Mouse (Mus musculus) erythroblast, adult 5-6 weeks (primary cell): ENCODE results near the gene Rxfp2. TPM values are rescaled to one million over a fixed set of nuclear protein-coding genes. Genes with fewer than 3 reads are reported as not detected.

Experiments
- ATAC-seq: replicated peaks from 2 replicates; pipeline ENCODE4 v1.8.0; 2016; ENCODE audit warnings: moderate number of reproducible peaks, mild to moderate bottlenecking, moderate TSS enrichment, inconsistent platforms; ENCODE audit not compliant: poor library complexity, low FRiP score, severe bottlenecking
- total RNA-seq, 2 experiments: library from RNA; stranded (forward) in 1 of 2; stranded (reverse) in 1 of 2; fragments of 150-400 nt in 1 of 2; fragments of 200-764, 138-1000 nt in 1 of 2; gene quantifications; 2 replicates each; pipeline versions ENCODE4 v1.2.3 to v1.2.4; 2015 to 2017; ENCODE audit warnings: low replicate concordance in 2 of 2

Rxfp2 gene
- total RNA-seq (2015; ENCODE audit: low replicate concordance) (not detected in 2 replicates), total RNA-seq (2017; ENCODE audit: low replicate concordance) (not detected in 2 replicates)

DNA sequence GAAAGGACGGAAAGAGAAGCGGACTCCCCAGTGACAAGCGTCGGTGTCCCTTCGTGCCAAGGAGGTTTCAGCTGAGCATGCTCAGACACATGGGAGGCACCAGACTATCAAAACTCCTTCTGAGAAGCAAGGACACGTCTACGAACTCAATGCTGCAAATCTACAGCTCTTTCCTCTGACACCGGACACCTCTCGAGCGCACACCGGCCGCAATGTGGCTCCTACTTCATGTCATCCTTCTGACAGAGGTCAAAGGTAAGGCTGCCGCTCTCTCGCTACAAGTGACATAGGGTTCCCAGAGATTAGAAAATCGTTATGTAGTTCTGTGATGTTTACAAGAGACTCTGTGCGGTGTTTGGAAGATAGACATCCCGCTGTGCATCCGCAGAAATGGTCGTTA, at the start of gene Rxfp2:
Gene Rxfp2, plus strand, starts transcription at position 20 of the 400 bp plus-strand sequence.
- ATAC-seq = no peak

DNA sequence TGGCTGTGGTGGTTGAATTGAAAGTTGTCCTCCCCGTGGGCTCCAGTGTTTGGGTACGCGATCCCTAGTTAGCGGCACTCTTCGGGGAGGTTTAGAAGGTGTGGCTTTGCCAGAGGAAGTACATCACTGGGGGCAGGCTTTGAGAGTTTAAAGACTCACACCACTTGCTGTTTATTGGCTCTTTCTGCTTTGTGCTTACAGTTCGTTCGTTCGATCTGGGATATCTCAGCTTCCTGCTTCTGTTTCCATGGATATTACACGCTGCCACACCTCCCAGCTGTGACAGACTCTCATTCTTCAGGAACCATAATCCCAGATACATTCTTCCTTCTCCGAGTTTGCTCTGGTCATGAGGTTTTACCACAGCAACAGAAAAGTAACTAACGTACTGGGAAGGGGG, 48.2 kb upstream of the Rxfp2 start:
- no peak for ATAC-seq

DNA sequence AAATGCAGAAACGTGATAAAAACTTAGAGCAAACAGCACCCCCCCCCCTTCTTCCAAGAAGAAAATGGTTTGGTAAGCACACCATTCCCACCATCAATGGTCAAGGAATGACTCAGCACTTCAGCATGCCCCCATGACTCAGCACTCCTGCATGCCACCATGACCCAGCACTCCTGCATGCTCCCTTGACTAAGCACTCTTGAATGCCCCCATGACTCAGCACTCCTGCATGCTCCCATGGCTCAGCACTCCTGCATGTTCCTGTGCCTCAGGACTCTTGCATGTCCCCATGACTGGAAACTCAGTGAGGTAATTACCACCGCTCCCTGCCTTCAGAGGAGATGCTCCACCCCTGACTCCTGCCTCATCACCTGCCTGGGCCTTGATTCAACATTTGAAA, 41.4 kb upstream of the Rxfp2 start:
- ATAC-seq = no peak

DNA sequence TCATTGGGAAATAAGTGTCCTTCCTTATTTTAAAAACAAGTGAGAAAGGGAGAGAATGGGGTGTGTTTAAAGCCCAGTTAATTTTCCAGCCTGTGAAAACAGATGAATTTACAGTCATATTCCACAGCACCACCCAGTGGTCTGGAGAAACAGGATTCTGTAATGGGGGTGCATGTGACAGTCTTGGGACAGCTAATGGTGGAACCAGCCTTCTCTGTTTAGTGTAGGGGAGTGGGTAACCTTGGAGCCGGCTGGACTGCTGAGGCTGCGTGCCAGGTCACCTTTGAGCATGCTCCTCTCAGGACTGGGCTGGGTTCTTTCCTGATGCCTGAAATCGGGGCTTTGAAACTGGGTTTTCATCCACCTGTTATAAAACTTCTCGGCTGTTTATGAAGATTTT, 34.9 kb upstream of the Rxfp2 start:
- no peak for ATAC-seq

DNA sequence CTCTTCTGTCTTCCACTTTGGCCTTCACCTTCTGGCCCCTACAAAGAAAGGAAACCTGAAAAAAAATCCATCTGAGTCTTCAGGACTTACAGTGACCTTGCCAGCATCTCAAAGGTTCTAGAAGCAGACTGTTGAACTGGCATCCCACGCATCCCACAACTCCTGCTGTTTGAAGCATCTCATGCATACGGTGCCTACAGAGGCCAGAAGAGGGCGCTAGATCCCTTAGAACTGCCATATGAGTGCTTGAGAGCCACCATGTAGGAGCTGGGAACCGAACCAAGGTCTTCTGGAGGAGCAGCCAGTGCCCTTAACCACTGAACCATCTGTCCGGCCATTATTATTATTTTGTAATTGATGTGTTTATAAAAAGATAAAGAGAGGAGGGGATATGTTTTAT, 23.9 kb upstream of the Rxfp2 start:
- ATAC-seq = no peak

DNA sequence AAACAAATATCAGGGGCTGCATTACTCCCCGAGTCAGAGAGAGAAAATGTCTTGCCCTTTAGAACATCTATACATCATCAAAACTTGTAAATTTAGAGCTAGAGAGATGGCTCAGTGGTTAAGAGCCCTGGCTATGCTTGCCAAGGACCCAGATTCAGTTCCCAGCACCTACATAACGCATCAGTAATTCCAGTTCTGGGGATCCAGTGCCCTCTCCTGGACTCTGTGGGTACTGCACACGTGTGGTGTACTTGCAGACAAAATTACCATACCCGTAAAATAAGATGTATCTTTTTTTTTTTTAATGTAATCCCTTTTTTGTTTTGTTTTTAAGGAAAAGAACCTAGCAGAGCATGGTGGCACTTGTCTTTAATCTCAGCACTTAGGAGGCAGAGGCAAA, 21.9 kb upstream of the Rxfp2 start:
- ATAC-seq = no peak

DNA sequence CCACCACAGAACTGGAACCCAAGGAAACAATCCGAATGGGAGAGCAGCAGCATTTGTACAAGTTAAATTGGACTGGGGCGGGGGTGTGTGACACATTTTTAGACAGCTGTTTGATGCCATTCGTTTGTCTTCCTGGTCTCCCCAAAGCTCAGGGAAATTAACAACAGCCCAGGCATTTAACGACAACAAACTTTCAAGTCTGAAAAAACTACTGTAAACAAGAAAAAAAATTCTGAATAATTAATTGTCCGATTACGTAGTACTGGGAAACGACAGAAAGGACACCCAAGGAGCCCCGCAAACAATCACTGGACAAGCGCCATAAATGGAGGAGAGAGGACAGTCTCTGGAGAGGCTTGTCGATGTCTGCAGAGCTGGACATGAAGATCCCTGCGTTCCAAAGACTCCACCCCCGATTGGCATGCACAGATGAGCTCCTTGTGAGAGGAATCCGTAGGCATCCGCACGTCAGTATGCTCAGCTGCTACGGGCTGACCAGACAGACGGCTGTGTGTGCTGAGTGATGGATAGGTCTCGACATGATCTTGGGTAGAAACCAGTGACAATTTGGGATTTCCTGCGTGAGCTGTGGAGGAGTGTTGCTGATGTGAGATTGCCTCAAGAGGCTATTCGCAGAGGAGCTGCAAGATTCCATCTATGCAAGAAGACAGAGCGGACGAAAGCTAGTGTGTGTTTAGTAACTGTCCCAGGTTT, 21.0 kb upstream of the Rxfp2 start:
- no peak for ATAC-seq

DNA sequence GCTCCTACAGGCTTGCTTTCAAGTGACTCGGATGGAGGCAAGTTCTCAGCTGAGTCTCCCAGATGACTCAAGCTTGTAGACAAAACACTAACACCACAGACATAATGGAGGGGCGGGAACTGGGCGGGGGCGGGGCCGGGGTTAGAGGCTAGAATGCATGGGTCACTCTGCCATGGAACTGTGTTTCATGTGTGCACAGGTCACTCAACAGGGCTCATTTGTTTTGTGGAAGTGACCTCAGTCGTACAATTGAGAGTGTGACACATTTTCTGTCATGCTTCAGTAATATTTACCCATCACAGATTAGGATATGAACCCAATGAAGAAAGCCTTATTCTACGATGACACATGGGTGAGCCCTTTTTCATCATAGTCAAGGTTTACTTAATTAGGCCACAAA, 20.2 kb upstream of the Rxfp2 start:
- ATAC-seq = no peak

DNA sequence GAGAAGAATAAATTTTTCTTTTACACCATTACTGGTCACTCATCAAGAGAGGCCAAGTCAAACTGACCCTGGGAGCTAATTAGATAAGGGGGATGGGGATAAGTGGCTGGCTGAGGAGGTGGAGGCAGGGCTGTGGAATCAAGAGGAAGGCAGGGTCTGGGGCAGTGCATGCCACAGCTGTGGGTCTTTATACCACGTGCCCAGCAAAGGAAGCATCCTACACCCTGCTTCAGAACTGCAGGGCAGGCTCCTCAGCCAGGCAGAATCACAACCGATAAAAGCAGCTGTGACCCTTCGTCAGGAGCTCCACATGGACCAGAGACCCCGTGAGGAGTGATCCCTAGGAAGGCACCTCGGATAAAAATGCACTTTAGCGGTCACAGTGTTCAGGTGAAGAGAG, 13.1 kb upstream of the Rxfp2 start:
- no peak for ATAC-seq

DNA sequence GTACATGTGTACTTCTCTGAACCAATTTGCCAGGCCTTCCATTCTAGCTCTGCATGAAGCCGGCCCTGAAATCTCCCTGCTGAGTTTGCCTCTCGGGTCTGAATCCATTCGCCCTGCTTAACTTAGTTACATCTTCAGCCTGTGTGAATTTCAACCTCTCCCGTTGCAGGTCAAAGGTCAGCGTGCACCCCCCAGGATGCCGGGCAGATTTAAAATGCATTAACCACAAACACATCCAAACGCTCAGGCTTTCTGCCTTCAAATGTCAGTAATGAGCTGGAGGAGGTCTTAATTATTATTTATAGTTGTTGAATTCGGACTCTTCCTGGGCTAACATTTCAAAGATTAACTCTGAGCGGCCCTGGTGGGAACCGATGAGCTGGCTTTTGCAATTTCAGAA, 1.6 kb upstream of the Rxfp2 start:
- no peak for ATAC-seq

DNA sequence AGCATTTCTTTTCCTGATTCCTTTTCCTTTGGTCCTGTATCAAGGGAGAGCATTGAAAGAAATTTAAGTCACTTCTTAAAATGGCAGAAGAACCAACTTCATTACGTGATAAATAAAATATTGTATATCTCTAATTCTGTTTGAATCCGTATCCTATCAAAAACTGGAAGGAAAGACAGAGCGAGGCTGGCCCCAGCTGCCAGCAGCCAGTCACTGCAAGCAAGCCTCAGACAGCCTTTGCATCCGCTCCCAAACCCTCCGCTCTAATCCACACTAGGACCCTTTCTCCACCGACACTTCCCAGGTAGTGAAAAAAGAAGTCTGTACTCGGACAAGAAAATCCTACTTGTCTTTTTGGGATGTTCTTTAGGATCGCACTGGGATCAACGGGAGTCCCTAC, 803 bp upstream of the Rxfp2 start:
- ATAC-seq = no peak

DNA sequence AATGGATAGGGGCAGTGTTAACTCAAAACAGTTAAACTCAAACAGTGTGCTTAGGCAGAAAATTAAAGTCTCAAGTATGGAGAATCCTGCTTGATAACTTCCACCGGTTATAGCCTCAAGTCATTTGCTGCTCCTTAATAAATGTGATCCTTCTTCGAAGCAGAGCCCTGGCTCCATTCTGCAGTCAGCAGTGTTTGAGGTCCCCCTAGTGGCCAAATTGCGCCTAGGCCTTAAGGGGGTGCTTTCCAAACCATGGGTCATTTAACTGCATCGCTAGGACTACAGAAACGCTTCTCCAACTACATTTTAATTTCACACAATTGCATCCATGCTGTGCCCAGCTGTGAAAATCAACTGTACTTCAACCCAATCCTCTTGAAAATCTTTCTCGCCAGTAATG, 2.4 kb downstream of the Rxfp2 start:
- ATAC-seq = no peak

DNA sequence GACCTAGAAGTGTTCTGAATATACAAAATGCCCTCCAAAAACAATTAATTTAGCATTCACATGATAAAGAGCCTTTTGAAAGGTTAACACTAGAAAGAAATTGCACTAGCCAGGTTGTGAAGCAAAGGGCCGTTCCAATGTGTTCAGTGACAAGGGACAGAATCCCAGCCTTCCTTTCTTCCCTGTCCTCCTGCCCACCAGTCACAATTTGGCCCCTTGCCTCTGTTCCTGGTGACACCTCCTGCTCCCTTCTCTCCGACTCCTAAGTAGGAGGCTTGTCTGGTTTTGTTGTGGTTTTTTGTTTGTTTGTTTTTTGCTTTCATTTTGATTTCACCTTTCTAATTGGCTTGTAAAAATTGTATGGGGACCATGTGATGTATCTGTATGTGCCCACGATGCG, 3.3 kb downstream of the Rxfp2 start:
- no peak for ATAC-seq

DNA sequence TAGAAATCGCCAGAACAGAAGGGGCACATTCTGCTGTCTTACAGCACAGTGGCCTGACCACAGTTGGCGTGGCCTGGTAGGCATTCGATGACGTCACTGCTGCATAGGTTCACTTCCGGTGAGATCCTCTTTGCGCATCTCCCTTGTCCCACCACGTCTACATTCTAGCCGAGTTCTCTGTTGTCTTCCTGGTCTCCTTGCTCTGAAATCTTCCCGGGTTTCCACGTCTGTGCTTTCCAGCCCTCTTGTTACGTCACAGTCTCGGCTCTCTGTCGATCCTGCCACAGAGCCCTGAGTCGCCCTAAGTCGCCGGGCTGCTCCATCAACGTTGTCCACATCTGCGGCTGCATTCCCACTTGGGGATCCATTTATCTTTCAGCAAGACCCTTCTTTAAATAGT, 4.1 kb downstream of the Rxfp2 start:
- ATAC-seq = no peak

DNA sequence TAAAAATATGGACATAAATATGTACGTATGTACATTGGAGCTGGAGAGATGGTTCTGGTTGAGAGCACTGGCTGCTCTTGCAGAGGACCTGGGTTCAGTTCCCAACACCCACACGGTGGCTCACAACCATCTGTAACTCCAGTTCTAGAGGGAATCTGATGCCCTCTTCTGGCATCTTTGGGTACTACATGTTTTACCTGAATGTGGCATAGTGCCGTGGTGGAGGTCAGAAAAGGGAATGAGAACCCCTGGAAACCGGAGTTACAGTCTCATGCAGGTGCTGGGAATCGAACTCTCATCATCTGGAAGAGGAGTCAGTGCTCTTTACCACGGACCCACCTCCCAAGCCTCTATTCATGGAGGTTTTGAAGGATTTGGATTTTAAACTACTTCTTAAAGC, 5.0 kb downstream of the Rxfp2 start:
- ATAC-seq = no peak

DNA sequence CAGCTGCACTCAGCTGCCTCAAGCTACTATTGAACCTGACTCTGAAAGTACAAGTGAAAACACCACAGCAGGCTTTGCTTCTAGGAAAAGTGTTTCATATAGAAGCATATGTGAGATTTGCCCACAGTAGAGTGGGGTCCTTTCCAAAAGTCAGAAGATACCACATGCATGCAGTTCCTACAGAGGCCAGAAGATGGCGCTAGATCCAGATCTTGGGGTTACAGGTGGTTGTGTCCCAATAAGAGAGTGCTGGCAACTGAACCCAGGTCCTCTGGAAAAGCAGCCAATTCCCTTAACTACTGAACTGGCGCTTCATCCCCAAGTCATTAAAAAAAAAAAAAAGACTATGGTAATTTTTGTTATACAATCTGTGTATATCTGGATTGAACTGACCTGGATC, 5.7 kb downstream of the Rxfp2 start:
- ATAC-seq = no peak

DNA sequence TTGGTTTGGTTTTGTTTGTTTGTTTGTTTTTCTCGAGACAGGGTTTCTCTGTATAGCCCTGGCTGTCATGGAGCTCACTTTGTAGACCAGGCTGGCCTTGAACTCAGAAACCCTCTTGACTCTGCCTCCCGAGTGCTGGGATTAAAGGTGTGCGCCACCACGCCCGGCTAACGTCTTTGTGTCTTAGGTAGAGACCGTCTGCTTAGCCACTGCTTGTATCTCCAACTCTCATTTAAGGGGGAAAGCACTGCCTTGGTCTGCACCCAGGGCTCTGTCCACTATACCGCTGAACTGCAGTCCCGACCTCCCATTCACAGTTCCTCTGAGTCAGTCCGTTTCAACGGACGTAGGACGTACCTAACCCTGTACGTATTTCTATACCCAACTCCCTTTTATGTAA, 6.4 kb downstream of the Rxfp2 start:
- no peak for ATAC-seq

DNA sequence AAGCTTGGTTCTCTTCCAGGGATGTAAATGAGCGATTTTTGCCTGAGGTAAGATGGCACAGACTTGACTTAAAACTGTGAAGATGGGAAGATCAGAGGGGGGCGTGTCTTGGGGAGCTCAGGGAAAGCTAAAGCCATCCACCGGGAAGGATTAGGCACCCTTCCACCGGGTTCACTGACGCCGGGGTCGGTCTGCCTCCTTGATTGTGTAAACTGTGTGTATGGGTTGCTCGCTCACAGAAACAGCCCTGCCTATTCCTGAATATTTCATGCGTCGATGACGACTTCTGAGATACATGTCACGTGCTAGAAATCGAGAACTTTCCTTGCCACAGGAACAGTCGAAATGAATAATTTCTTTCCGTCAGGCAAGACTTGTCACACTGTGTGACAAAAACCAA, 6.9 kb downstream of the Rxfp2 start:
- no peak for ATAC-seq

DNA sequence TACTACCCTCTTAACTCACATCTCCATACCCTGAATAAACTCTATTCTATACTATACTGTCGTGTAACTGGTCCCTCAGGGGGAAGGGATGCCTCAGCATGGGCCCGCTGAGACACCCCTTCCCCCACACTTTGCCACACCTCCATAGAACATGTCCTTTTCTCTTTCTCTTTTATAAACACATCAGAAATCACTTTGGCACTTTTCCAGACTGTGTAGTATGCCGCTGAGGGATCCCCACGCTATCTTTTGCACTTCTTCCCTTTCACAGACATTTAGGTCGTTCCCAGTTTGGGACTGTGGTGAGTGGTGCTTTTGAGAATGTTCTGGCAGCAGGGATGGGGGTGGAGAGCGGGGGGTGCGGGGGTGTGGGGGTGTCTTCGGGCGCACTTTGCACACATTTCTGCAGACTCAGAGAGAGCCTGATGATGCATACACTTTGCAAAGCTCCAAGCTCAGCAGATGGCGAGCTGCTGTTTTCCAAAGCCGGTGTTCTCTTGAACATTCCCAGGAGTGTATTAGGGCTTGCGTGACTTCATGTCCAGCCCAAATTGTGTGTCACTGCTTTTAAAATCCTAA, 8.1 kb downstream of the Rxfp2 start:
- no peak for ATAC-seq

DNA sequence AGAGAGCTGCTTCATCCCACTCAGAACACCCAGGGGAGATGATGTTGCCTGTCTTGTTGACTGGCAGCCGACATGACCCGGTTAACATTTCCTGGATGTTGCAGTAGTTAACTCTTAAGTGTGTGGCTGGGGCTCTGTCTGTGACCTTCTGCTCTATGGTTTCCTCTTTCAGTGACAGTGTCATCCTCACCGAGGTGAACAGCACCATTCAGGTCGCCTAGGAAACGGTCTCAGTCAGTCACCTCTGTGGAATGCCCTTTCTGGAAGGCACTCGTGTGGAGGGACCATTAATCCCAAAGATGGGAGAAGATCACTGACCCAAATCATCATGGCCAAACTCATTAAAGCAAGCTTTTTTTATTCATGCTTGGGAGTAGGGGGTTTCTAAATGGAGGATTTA, 12.7 kb downstream of the Rxfp2 start:
- no peak for ATAC-seq

DNA sequence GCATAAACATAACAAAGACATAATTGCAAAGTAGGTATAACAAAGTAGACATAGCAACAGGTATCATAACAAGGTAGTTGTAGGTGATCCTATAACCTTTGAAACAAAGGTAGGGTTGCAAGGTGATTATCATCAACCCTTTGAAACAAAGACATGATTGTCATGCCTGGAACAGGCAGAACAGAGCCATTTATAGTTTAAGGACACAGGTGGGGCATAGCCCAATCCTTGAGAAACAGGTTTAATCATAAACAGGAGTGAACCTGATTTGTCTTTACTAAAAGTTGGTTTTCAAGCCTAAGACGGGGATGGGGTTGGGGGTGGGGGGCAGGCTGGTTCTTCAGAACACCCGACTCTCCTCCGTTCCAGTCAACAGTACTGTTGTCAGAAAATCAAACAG, 13.2 kb downstream of the Rxfp2 start:
- no peak for ATAC-seq

DNA sequence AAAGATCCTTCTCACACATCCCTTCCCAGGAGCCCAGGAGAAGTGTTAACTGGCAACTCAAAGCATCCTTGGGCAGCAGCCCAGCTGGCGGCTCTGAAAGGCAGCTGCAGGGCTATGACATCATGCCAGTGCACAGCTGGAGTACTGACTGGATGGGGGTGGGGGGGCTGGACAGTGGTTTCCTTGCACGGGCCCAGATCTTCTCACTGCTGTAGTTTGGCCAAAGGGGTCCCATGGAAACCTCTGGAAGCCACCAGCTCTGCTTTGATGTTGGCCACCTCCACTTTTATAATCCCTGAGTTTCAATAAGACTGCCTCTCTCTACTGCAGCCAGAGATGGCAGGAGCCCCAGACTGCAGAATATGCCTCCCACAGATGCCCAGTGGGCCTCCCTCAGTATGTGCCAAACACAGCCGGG, 13.6 kb downstream of the Rxfp2 start:
- ATAC-seq = no peak
